Mouse (Mus musculus): Measurements from ENCODE around the gene Acss3.

GRCm38 (mm10) chr10:106914822-106915221 lies 208.6 kb downstream of the Acss3 start:
- TF ChIP-seq CTCF (IDR thresholded peaks at IDR 0.05; ENCODE audit: insufficient read depth, low read length) (no peak), POLR2A (IDR thresholded peaks at IDR 0.05; ENCODE audit: borderline replicate concordance, extremely low read depth, low read depth, low read length) (no peak)
